Mouse (Mus musculus): ENCODE measurements around the gene Ccr2. TPM values are rescaled to one million over a fixed set of nuclear protein-coding genes. Genes with fewer than 3 reads are reported as not detected.
"Not testable (repeated sequence)": the region's sequence is repeated elsewhere in the genome, so short reads cannot be mapped to it uniquely, and the experiment has no call there.

The Ccr2 gene
- polyA plus RNA-seq, 1 experiment from 2014 or later, result 4.0 TPM

DNA sequence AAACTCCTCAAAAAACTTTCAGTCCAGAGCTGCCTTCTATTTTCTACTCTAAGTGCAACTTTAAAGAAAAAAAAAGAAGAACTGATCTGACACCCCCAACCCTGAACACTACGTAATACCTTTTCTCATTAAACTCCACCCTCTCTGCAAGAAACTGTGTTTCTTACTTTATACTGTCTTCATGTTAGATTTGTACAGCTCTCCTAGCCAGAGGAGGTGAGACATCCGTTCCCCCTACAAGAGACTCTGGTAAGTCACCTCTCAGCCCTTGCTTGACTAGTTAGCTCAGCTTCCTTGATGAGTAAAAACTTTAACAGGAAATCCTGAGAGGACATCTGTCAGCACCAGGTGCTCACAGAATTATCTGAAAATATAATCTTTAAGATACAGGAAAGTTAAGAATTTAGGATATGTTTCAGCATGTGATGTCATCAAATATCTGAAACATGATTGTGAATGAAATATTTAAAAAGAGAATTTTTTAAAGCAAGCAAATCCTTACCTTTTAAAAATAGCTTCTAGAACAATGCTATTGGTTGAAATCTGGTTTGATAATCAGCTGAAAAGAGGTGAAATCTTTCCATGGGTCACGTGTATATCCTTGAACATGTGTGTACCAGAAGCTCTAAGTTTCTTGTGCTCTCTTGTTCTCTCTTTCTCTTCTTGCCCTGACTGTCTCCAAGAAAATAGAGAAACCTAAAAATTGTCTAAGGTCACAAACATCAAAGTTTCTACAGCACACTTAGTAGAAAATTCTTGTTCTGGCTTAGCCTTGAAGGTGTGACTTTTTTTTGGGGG is 19.8 kb downstream of the Ccr2 start, which contains the start of gene Ccr5:
Ccr5 (plus strand) TSS at position 157 of the 798 bp plus-strand sequence.
- 60% methylated on average over 3 of the region's 3 CpGs for WGBS
- Histone ChIP-seq H3K4me3 (replicated peaks) (no peak within 1 kb of the TSS), H3K4me2 (replicated peaks) (no peak within 1 kb of the TSS), H3K9ac (no peak within 1 kb of the TSS), H3K36me3 (no peaks in the 10 kb centered on the region), H3K9me3 (replicated peaks) (no peaks in the 10 kb centered on the region), H3K27me3 (no peaks in the 10 kb centered on the region), H3K4me1 (no peaks in the 10 kb centered on the region), H3K27ac (replicated peaks) (no peak within 1 kb of the TSS)
- no peak for ATAC-seq (ENCODE audit: insufficient number of reproducible peaks, low FRiP score, low TSS enrichment, low read depth)

GRCm38 (mm10) chr9:124125576-124125975 is 23.8 kb downstream of the Ccr2 start:
- Histone ChIP-seq H3K9me3 (replicated peaks) (no peaks in the 10 kb centered on the region), H3K9ac (no peak overlapping the region), H3K27me3 (no peaks in the 10 kb centered on the region), H3K4me2 (replicated peaks) (no peak overlapping the region), H3K27ac (replicated peaks) (no peak overlapping the region), H3K4me3 (replicated peaks) (no peak overlapping the region), H3K36me3 (no peaks in the 10 kb centered on the region), H3K4me1 (no peaks in the 10 kb centered on the region)
- 82% methylated on average over 11 of the region's 11 CpGs for WGBS
- ATAC-seq (ENCODE audit: insufficient number of reproducible peaks, low FRiP score, low TSS enrichment, low read depth), result no peak

- Histone ChIP-seq H3K27ac (replicated peaks) (no peak overlapping the region), H3K4me3 (replicated peaks) (no peak overlapping the region), H3K27me3 (no peaks in the 10 kb centered on the region), H3K36me3 (no peaks in the 10 kb centered on the region), H3K4me1 (no peaks in the 10 kb centered on the region), H3K9me3 (replicated peaks) (no peaks in the 10 kb centered on the region), H3K9ac (no peak overlapping the region), H3K4me2 (replicated peaks) (no peak overlapping the region)
- no peak for ATAC-seq (ENCODE audit: insufficient number of reproducible peaks, low FRiP score, low TSS enrichment, low read depth)
- WGBS, result 37% methylated on average over 5 of the region's 5 CpGs
Observed at GRCm38 (mm10) chr9:124126373-124126772, 24.6 kb downstream of the Ccr2 start.

DNA sequence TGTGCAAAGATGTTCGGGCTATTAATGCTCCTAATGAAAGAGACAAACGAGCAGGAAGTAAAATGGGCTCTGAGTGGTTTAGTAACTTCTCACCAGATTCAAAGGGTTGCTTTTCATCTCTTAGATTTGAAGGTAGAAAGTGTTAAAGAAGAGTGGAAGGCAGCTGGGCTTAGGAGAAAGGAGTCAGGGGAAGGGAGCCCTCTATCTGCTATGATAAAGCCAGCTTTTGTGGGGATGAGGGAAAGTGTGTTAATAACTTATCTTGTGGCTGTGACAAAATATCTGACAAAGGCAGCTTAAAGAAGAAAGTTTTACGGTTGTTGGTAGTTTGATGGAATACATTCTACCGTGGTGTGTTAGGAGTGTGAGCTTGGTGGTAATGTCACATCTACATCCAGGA is 25.7 kb downstream of the Ccr2 start:
- WGBS, result 62% methylated on average over 4 of the region's 4 CpGs
- no peaks in the 10 kb centered on the region for H3K4me1 ChIP-seq
- no peak overlapping the region for H3K4me3 ChIP-seq (replicated peaks)
- H3K36me3 ChIP-seq, result no peaks in the 10 kb centered on the region
- no peak overlapping the region for H3K4me2 ChIP-seq (replicated peaks)
- no peaks in the 10 kb centered on the region for H3K9me3 ChIP-seq (replicated peaks)
- H3K27ac ChIP-seq (replicated peaks), result no peak overlapping the region
- ATAC-seq (ENCODE audit: insufficient number of reproducible peaks, low FRiP score, low TSS enrichment, low read depth), result no peak
- no peaks in the 10 kb centered on the region for H3K27me3 ChIP-seq
- no peak overlapping the region for H3K9ac ChIP-seq

GRCm38 (mm10) chr9:124128379-124128778 is 26.6 kb downstream of the Ccr2 start:
- H3K36me3 ChIP-seq, result no peaks in the 10 kb centered on the region
- H3K4me3 ChIP-seq (replicated peaks), result no peak overlapping the region
- H3K4me1 ChIP-seq, result no peaks in the 10 kb centered on the region
- H3K27ac ChIP-seq (replicated peaks), result no peak overlapping the region
- ATAC-seq (ENCODE audit: insufficient number of reproducible peaks, low FRiP score, low TSS enrichment, low read depth), result no peak
- H3K9ac ChIP-seq, result no peak overlapping the region
- H3K27me3 ChIP-seq, result no peaks in the 10 kb centered on the region
- no peak overlapping the region for H3K4me2 ChIP-seq (replicated peaks)
- 2% methylated on average over 1 of the region's 1 CpGs for WGBS
- no peaks in the 10 kb centered on the region for H3K9me3 ChIP-seq (replicated peaks)

GRCm38 (mm10) chr9:124132899-124133298 is 31.1 kb downstream of the Ccr2 start:
- 76% methylated on average over 2 of the region's 2 CpGs for WGBS
- ATAC-seq (ENCODE audit: insufficient number of reproducible peaks, low FRiP score, low TSS enrichment, low read depth); H3K4me3 ChIP-seq (replicated peaks); H3K27ac ChIP-seq (replicated peaks); H3K4me2 ChIP-seq (replicated peaks); H3K9me3 ChIP-seq (replicated peaks); H3K27me3 ChIP-seq; H3K9ac ChIP-seq; H3K36me3 ChIP-seq; H3K4me1 ChIP-seq: not testable (repeated sequence)

DNA sequence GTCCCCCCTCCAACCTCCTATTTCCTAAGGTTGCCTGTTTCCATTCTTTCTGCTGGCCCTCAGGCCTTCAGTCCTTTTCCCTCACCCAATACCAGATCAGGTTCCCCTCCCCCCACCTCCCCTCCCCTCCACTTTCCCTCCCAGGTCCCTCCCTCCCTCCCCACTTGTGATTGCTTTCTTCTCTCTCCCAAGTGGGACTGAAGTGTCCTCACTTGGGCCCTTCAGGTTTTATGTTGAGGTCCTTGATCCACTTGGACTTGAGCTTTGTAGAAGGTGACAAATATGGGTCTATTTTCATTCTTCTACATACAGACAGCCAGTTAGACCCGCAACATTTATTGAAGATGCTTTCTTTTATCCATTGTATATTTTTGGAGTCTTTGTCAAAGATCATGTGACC is 33.2 kb downstream of the Ccr2 start:
- not testable (repeated sequence) for H3K27ac ChIP-seq (replicated peaks); H3K27me3 ChIP-seq; H3K9me3 ChIP-seq (replicated peaks); H3K36me3 ChIP-seq; H3K4me1 ChIP-seq; H3K9ac ChIP-seq; H3K4me3 ChIP-seq (replicated peaks); H3K4me2 ChIP-seq (replicated peaks); ATAC-seq (ENCODE audit: insufficient number of reproducible peaks, low FRiP score, low TSS enrichment, low read depth)
- 87% methylated on average over 1 of the region's 1 CpGs for WGBS

DNA sequence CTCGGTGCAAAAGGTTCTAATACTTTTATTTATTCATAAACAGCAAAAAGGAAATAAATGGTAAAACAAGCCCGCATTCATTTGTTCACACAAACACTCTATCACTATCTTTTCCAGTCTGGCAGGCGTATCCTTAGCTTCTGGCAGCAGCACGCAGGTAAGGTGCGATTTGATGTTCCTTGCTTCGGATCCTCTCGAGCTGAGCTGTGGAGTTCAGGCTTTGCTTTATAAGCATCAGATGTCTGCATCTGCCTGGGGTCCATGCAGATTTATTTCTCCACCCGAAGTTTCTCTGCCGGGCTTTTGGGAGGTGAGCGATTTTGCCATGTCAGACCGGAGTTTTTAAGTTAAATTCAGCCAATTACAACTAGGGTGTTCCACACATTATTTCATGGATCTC is 35.9 kb downstream of the Ccr2 start:
- H3K27ac ChIP-seq (replicated peaks), result no peak overlapping the region
- no peaks in the 10 kb centered on the region for H3K27me3 ChIP-seq
- H3K4me3 ChIP-seq (replicated peaks), result no peak overlapping the region
- H3K9me3 ChIP-seq (replicated peaks), result no peaks in the 10 kb centered on the region
- H3K36me3 ChIP-seq, result no peaks in the 10 kb centered on the region
- no peak overlapping the region for H3K9ac ChIP-seq
- 72% methylated on average over 11 of the region's 11 CpGs for WGBS
- no peak overlapping the region for H3K4me2 ChIP-seq (replicated peaks)
- ATAC-seq (ENCODE audit: insufficient number of reproducible peaks, low FRiP score, low TSS enrichment, low read depth), result no peak
- H3K4me1 ChIP-seq, result no peaks in the 10 kb centered on the region

GRCm38 (mm10) chr9:124138055-124138775 is 36.5 kb downstream of the Ccr2 start:
- no peaks in the 10 kb centered on the region for H3K4me1 ChIP-seq
- no peaks in the 10 kb centered on the region for H3K36me3 ChIP-seq
- WGBS, result 36% methylated on average over 4 of the region's 4 CpGs
- H3K4me3 ChIP-seq (replicated peaks), result no peak overlapping the region
- no peak overlapping the region for H3K9ac ChIP-seq
- H3K9me3 ChIP-seq (replicated peaks), result no peaks in the 10 kb centered on the region
- no peak for ATAC-seq (ENCODE audit: insufficient number of reproducible peaks, low FRiP score, low TSS enrichment, low read depth)
- no peak overlapping the region for H3K27ac ChIP-seq (replicated peaks)
- no peak overlapping the region for H3K4me2 ChIP-seq (replicated peaks)
- H3K27me3 ChIP-seq, result no peaks in the 10 kb centered on the region

DNA sequence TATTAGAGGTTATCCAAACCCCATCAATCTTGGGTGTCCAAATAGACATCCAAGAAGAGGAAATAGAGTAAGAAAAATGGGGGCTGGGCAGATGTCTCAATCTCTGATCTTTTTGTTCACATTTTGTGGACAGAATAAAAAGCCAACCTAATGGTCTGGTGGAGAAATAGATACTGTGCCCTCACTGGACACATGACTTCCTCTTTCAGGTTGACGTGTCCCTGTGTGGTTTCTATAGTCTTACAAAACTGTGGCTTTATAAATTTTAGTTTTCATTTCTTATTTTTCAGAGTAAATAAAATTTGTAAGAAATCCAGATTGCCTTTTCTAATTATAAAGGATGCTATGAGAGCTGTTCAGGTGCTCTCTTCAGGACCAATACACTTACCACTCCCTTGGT is 41.9 kb downstream of the Ccr2 start:
- 71% methylated on average over 1 of the region's 1 CpGs for WGBS
- Histone ChIP-seq H3K4me3 (replicated peaks) (no peak overlapping the region), H3K4me2 (replicated peaks) (no peak overlapping the region), H3K36me3 (no peaks in the 10 kb centered on the region), H3K4me1 (no peaks in the 10 kb centered on the region), H3K9me3 (replicated peaks) (no peaks in the 10 kb centered on the region), H3K27me3 (no peaks in the 10 kb centered on the region), H3K27ac (replicated peaks) (no peak overlapping the region), H3K9ac (no peak overlapping the region)
- ATAC-seq (ENCODE audit: insufficient number of reproducible peaks, low FRiP score, low TSS enrichment, low read depth), result no peak

DNA sequence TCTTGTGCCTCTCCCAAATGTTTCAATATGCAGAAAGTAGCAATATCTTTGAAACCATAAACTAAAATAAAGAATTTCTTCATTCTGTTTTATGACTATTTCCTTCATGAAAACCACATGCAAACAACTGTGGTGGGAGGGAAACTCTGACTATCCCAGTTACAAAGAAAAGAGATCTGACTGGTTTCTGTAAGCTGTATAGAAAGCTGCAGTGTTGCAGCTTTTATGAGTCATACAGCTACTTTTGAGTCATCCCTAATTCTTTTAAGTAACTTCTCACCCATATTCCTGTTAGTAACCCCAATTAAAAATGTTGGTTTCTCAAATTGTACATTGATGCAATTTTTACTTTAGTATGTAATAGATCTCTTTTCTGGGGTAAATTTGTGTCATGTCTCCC is 44.6 kb downstream of the Ccr2 start:
- H3K9ac ChIP-seq, result no peak overlapping the region
- no peak overlapping the region for H3K4me3 ChIP-seq (replicated peaks)
- no peaks in the 10 kb centered on the region for H3K36me3 ChIP-seq
- H3K4me1 ChIP-seq, result no peaks in the 10 kb centered on the region
- ATAC-seq (ENCODE audit: insufficient number of reproducible peaks, low FRiP score, low TSS enrichment, low read depth), result no peak
- no peaks in the 10 kb centered on the region for H3K27me3 ChIP-seq
- no peak overlapping the region for H3K4me2 ChIP-seq (replicated peaks)
- H3K9me3 ChIP-seq (replicated peaks), result no peaks in the 10 kb centered on the region
- H3K27ac ChIP-seq (replicated peaks), result no peak overlapping the region
